Mouse (Mus musculus) gastrocnemius, postnatal 25 days (tissue): ENCODE results near the gene Actl11. TPM values are rescaled to one million over a fixed set of nuclear protein-coding genes. Genes with fewer than 3 reads are reported as not detected.
A peak's percentile ranks its signal among the peaks of the same experiment; 100 is the strongest.

ENCODE experiments used
- DNase-seq: peaks from one replicate; pipeline ENCODE4 v3.0.0; 2022
- total RNA-seq, 2 experiments: library from RNA; stranded (reverse); gene quantifications; 1 replicate in 1 of 2; 2 replicates in 1 of 2; pipeline ENCODE4 v1.2.3; 2021

Gene Actl11
- total RNA-seq, 2 experiments from 2014 or later = not detected

GRCm38 (mm10) chr9:107962916-107963315 lies 34.6 kb downstream of the Actl11 start:
- DNase-seq = no peak

DNA sequence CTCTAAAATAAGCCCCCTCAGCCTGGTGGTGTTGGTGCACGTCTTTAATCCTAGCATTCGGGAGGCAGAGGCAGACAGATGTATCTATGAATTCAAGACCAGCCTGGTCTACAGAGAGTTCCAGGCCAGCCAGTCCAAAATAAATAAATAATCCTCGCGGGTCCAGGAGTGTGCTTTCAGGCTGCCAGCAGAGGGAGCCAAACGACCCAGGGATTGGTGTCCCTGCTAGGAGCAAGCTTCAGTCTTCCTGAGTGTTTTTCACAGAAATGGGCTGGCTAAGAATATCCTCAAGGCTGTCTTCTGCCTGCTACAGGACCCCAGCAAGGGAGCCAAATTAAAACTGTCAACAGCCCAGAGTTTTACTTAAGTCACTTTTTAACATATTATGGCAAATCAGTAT lies 35.4 kb downstream of the Actl11 start:
- DNase-seq = peak; percentile 77

GRCm38 (mm10) chr9:107964681-107965080 lies 36.4 kb downstream of the Actl11 start:
- DNase-seq = no peak

DNA sequence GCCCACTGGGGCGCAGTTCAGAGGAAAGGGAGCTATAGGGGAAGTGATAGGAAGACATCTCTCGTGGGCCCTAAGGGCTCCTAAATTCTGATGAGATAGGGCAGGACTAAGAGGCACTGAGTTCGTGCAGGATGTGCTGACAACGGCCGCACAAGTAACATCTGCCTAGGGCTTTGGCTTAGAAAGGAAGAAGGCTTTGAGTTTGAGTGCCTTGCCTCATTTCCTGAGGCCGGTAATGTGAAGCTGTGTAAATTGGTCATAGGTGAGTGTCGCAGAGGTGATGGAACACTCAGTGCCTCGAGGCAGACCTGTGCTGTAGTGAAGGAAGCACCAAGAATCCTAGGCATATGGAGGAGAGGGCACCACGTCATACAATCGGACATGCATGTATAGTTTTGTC lies 38.4 kb downstream of the Actl11 start:
- DNase-seq = no peak

DNA sequence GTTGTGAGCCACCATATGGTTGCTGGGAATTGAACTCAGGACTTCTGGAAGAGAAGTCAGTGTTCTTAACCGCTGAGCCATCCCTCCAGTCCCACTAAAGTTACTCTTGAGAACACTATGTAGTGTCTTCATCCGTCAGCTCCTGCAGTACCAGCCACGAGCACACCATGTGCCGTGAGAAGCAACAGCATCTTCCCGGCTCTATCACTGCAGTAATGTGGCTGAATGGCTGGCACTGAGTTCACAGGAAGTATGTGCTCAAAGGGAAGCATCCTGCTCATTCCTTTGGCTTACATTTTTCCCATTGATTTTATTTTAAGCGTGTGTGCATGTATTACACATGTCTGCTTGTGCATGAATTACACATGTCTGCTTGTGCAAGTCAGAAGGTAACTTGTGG lies 39.2 kb downstream of the Actl11 start:
- no peak for DNase-seq

- no peak for DNase-seq
Measured at GRCm38 (mm10) chr9:107968531-107968930, 40.3 kb downstream of the Actl11 start.

DNA sequence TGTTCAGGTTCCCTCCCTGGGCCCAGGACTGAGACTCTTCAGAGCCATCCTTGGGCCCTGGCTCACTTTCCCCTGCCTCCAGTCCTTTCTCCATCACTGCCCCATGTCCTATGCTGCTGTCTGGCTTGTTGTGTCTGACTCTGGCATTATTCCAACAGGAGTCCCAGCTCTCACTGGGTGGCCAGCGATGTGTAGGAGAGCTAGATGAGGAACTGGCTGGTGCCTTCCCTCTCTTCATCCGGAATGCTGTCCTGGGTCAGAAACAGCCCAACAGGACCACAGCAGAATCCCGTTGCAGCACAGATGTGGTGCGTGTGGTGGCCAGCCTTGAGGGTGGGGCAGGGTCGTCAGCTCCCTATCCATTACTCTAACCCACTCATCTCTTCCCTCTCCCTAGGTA lies 42.0 kb downstream of the Actl11 start:
- no peak for DNase-seq

DNA sequence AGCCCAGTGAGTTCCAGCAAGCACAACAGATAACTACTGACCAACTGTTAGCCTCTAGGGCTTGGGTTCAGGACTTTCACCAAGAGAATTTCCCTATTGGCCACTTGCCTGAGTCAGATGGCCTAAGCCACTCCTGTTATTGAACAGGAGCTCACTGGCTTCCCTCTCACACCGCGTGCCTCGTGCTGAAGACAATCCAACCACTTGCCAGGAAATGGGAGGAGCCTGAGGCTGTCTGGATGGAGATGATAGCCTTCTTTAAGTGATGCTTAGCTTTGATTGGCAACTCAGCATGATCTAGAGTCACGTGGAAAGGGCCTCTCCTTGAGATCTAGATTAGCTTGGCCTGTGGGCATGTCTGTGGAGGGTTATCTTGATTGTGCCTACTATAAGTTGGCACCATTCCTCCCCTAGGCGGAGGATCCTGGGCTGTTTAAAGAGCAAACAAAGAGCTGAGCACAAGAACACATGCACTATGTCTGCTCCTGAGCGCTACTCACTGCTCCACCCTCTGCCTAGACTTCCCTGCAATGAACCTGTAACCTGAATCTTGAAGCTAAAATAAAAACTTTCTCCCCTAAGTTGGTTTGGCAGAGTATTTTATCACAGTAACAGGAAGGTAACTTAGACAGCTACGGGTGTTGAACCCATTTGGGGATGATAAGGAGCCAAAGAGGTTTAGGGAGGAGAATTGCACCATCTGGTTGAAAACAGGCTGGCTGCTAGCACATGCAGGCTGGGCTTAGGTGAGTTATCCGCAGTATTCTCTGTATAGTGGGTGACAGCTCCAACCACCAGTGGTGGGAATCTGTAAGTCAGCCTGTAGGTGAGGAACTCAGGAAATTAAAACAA lies 43.6 kb downstream of the Actl11 start:
- no peak for DNase-seq

- DNase-seq = no peak
Measured at GRCm38 (mm10) chr9:107974491-107975171, 46.4 kb downstream of the Actl11 start.

DNA sequence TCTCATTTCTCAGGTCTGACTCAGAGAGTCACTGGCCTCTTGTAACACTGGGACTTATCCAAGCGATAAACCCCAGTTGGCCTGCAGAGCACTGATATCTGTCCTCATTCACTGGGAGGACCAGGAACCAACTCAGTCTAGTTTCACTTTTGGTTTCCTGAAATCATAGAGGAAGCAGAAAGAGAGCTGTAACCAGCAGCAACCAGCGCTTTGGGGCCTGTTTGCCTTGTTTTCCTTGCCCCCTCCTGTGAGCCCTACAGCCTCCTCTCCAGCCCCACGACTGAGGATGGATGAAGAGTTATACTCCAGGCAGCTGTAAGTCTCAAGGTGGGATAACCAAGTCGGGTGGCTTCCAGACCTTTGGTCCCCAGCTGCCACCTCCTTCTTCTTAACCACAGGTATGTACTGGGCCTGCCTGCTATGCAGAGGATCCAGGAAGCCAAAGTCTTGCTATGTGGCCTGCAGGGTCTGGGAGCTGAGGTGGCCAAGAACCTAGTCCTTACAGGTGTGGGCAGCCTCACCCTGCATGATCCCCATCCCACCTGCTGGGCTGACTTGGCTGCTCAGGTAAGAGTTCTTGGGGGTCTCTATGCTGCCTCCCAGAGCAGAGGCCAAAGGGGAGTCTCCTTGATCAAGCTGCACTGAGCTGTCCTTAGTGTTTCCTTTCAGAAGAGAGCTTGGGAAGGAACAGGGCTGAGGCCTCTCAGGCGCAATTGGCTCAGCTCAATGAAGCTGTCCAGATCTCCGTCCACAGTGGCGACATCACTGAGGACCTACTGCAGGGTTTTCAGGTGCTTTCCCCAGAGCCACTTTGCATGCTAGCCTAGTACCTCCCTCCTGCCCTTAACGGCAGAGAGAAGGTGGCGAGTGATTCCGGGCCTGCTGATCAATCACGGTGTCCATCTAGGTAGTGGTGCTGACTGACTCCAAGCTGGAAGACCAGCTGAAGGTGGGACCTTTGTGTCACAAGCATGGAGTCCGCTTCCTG lies 47.4 kb downstream of the Actl11 start, which contains the start of gene Uba7:
Uba7 (plus strand) TSS at position 107 of the 988 bp plus-strand sequence.
- no peak for DNase-seq

DNA sequence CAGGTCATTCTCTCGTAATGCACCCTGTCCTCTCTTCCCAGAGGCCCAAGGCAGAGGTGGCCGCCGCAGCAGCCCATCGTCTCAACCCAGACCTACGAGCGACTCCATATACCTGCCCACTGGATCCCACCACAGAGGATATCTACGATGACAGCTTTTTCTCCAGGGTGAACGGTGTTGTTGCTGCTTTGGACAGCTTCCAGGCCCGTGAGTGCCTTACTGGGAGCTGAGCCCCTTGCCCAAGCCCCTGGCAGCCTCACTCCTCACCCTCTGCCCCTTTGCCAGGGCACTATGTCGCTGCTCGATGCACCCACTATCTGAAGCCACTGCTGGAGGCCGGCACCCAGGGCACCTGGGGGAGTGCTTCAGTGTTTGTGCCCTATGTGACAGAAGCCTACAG lies 50.5 kb downstream of the Actl11 start:
- no peak for DNase-seq

Other genes starting within 250 kb of the Actl11 start
- not detected for gene Gnat1, start 248.8 kb upstream of the Actl11 start, total RNA-seq
- gene Sema3f, start 218.0 kb upstream of the Actl11 start, total RNA-seq = 1 to 10 TPM; 5.9 to 9.7 TPM
- 10 to 100 TPM; 35.3 to 36.6 TPM for gene Rbm5, start 157.5 kb upstream of the Actl11 start, total RNA-seq
- 10 to 100 TPM; 18.3 to 20.7 TPM for gene Rbm6, start 55.2 kb upstream of the Actl11 start, total RNA-seq
- 1 to 10 TPM; 8.3 to 9.6 TPM for gene Mon1a, start 40.3 kb upstream of the Actl11 start, total RNA-seq
- 1 to 10 TPM; 1.3 to 2.1 TPM for gene Mst1r, start 21.6 kb upstream of the Actl11 start, total RNA-seq
- under 1 TPM; 0.18 to 0.38 TPM for gene Camkv, start 7.2 kb downstream of the Actl11 start, total RNA-seq
- under 1 TPM; 0.46 to 0.88 TPM for gene Traip, start 21.7 kb downstream of the Actl11 start, total RNA-seq
- 1 to 10 TPM; 2.4 to 2.8 TPM for gene Uba7, start 47.0 kb downstream of the Actl11 start, total RNA-seq
- not detected for gene Gm20661, start 54.6 kb downstream of the Actl11 start, total RNA-seq
- 1 to 10 TPM; 2.8 to 3.1 TPM for gene Inka1, start 57.4 kb downstream of the Actl11 start, total RNA-seq
- gene Cdhr4, start 64.0 kb downstream of the Actl11 start, total RNA-seq = under 1 TPM; 0.43 to 0.48 TPM
- gene Gm20662, start 67.9 kb downstream of the Actl11 start, total RNA-seq = not detected
- gene Ip6k1, start 74.0 kb downstream of the Actl11 start, total RNA-seq = 10 to 100 TPM; 21.0 to 23.3 TPM
- 1 to 10 TPM; 6.0 to 6.2 TPM for gene Gmppb, start 120.8 kb downstream of the Actl11 start, total RNA-seq
- 1 to 10 TPM; 1.9 to 2.4 TPM for gene Amigo3, start 124.7 kb downstream of the Actl11 start, total RNA-seq
- gene Mst1, start 152.0 kb downstream of the Actl11 start, total RNA-seq = not detected
- 100 to 1,000 TPM; 163 to 169 TPM for gene Rnf123, start 154.9 kb downstream of the Actl11 start, total RNA-seq
- 10 to 100 TPM; 32.9 to 34.4 TPM for gene Apeh, start 166.1 kb downstream of the Actl11 start, total RNA-seq